Mouse (Mus musculus) stomach, embryonic 16.5 days (tissue): ENCODE data around the gene Tmcc2. TPM values are rescaled to one million over a fixed set of nuclear protein-coding genes. Genes with fewer than 3 reads are reported as not detected.
A peak's percentile ranks its signal among the peaks of the same experiment; 100 is the strongest.

Experiments used
- ATAC-seq: fragments of 200-750 bp; cut with Nextera tagmentation; 2 replicates; pipeline ENCODE4 v1.8.0; 2017; ENCODE audit warnings: moderate number of reproducible peaks, moderate TSS enrichment; ENCODE audit not compliant: insufficient read depth, low FRiP score
- H3K27ac ChIP-seq: fragments of 300-500 bp; sonication (generic); 2 replicates; pipeline ENCODE4 v1.5.1; 2014; ENCODE audit warnings: low read length
- H3K27me3 ChIP-seq: fragments of 300-500 bp; sonication (generic); 2 replicates; pipeline ENCODE4 v1.6.1; 2014; ENCODE audit warnings: low read length, control low read depth, mixed read lengths; ENCODE audit not compliant: control insufficient read depth, insufficient read depth
- H3K36me3 ChIP-seq: fragments of 300-500 bp; sonication (generic); 2 replicates; pipeline ENCODE4 v1.6.1; 2014; ENCODE audit warnings: low read length; ENCODE audit not compliant: control insufficient read depth, insufficient read depth
- H3K4me1 ChIP-seq: fragments of 300-500 bp; sonication (generic); 2 replicates; pipeline ENCODE4 v1.6.1; 2014; ENCODE audit warnings: low read length, control low read depth, mixed read lengths; ENCODE audit not compliant: control insufficient read depth, insufficient read depth
- H3K4me2 ChIP-seq: fragments of 300-500 bp; sonication (generic); 2 replicates; pipeline ENCODE4 v1.6.1; 2014; ENCODE audit warnings: low read depth, low read length, mixed read lengths
- H3K4me3 ChIP-seq: fragments of 300-500 bp; sonication (generic); replicated peaks from 2 replicates; pipeline ENCODE4 v1.5.1; 2014; ENCODE audit warnings: mild to moderate bottlenecking, low read length
- H3K9ac ChIP-seq: fragments of 300-500 bp; sonication (generic); 2 replicates; pipeline ENCODE4 v1.6.1; 2014; ENCODE audit warnings: low read length
- H3K9me3 ChIP-seq: fragments of 300-500 bp; sonication (generic); replicated peaks from 2 replicates; pipeline ENCODE4 v1.6.1; 2016; ENCODE audit warnings: low read length, control low read depth; ENCODE audit not compliant: control insufficient read depth
- WGBS: fragments of 180-500 bp; shearing (Covaris S2); extraction: QIAGEN DNeasy Blood & Tissue Kit; methylation state at CpG from one replicate; pipeline ENCODE4 v1.1.7; 2014; 5-methylcytosine and 5-hydroxymethylcytosine counted together
- polyA plus RNA-seq: library from polyadenylated mRNA; unstranded; fragments of >200 nt; fragmentation: Nextera tagmentation; extraction: Ambion mirVana; gene quantifications from 2 replicates; pipeline ENCODE4 v1.2.1, GENCODE M21; 2015

Gene Tmcc2
- polyA plus RNA-seq, 1 experiment from 2014 or later: 28.3 TPM

GRCm38 (mm10) chr1:132365645-132366044 lies 25.4 kb downstream of the Tmcc2 start:
- no peaks in the 10 kb centered on the region for H3K27me3 ChIP-seq
- 70% methylated on average over 4 of the region's 4 CpGs for WGBS

GRCm38 (mm10) chr1:132364896-132365557 lies 26.1 kb downstream of the Tmcc2 start:
- no peaks in the 10 kb centered on the region for H3K9me3 ChIP-seq
- WGBS: 80% methylated on average over 7 of the region's 7 CpGs
- no peak for ATAC-seq
- H3K4me2 ChIP-seq: no peak overlapping the region
- H3K4me3 ChIP-seq: no peak overlapping the region
- H3K36me3 ChIP-seq: peaks cover 10% of the 10 kb centered on the region; the same call in 1 of the 2 replicates
- H3K4me1 ChIP-seq: peaks cover 6% of the 10 kb centered on the region; the same call in 1 of the 2 replicates
- H3K9ac ChIP-seq: 0 out of 2 replicates have a peak overlapping the region, but pooled peaks have one; percentile 7
- no peaks in the 10 kb centered on the region for H3K27me3 ChIP-seq
- no peak overlapping the region for H3K27ac ChIP-seq

More at GRCm38 (mm10) chr1:132365645-132366044, 25.4 kb downstream of the Tmcc2 start:
- no peak for ATAC-seq
- no peak overlapping the region for H3K27ac ChIP-seq
- no peak overlapping the region for H3K4me3 ChIP-seq
- H3K4me2 ChIP-seq: no peak overlapping the region
- no peaks in the 10 kb centered on the region for H3K9me3 ChIP-seq
- H3K4me1 ChIP-seq: peaks cover 6% of the 10 kb centered on the region; the same call in 1 of the 2 replicates
- peaks cover 3% of the 10 kb centered on the region; the same call in 1 of the 2 replicates for H3K36me3 ChIP-seq
- H3K9ac ChIP-seq: no peak overlapping the region

GRCm38 (mm10) chr1:132364388-132364787 lies 26.7 kb downstream of the Tmcc2 start:
- no peak overlapping the region for H3K4me3 ChIP-seq
- H3K27me3 ChIP-seq: no peaks in the 10 kb centered on the region
- ATAC-seq: no peak
- no peak overlapping the region for H3K27ac ChIP-seq
- peaks cover 15% of the 10 kb centered on the region for H3K36me3 ChIP-seq
- peaks cover 6% of the 10 kb centered on the region; the same call in 1 of the 2 replicates for H3K4me1 ChIP-seq
- no peaks in the 10 kb centered on the region for H3K9me3 ChIP-seq
- H3K4me2 ChIP-seq: no peak overlapping the region
- no peak overlapping the region for H3K9ac ChIP-seq
- WGBS: 86% methylated on average over 3 of the region's 3 CpGs

GRCm38 (mm10) chr1:132361959-132362358 lies 29.1 kb downstream of the Tmcc2 start:
- no peak overlapping the region for H3K27ac ChIP-seq

GRCm38 (mm10) chr1:132356841-132357240 lies 34.2 kb downstream of the Tmcc2 start:
- Histone ChIP-seq H3K4me3 (no peak overlapping the region), H3K4me1 (no peaks in the 10 kb centered on the region), H3K36me3 (peaks cover 15% of the 10 kb centered on the region), H3K27ac (0 out of 2 replicates have a peak overlapping the region, but pooled peaks have one; percentile 15), H3K4me2 (no peak overlapping the region), H3K27me3 (no peaks in the 10 kb centered on the region), H3K9ac (no peak overlapping the region), H3K9me3 (no peaks in the 10 kb centered on the region)
- ATAC-seq: no peak
- WGBS: 70% methylated on average over 1 of the region's 1 CpGs

More at GRCm38 (mm10) chr1:132361959-132362358, 29.1 kb downstream of the Tmcc2 start:
- 74% methylated on average over 6 of the region's 6 CpGs for WGBS
- H3K27me3 ChIP-seq: no peaks in the 10 kb centered on the region
- no peaks in the 10 kb centered on the region for H3K4me1 ChIP-seq
- ATAC-seq: no peak
- no peak overlapping the region for H3K4me2 ChIP-seq
- no peak overlapping the region for H3K9ac ChIP-seq
- no peak overlapping the region for H3K4me3 ChIP-seq
- H3K36me3 ChIP-seq: peaks cover 15% of the 10 kb centered on the region
- no peaks in the 10 kb centered on the region for H3K9me3 ChIP-seq

- ATAC-seq: peak; percentile 34; the same call in 1 of the 2 replicates
- H3K9me3 ChIP-seq: no peaks in the 10 kb centered on the region
- H3K27me3 ChIP-seq: no peaks in the 10 kb centered on the region
- no peak overlapping the region for H3K9ac ChIP-seq
- WGBS: 1% methylated on average over 3 of the region's 3 CpGs
- no peak overlapping the region for H3K4me2 ChIP-seq
- H3K36me3 ChIP-seq: peaks cover 14% of the 10 kb centered on the region
- H3K4me1 ChIP-seq: no peaks in the 10 kb centered on the region
- H3K4me3 ChIP-seq: no peak overlapping the region
- H3K27ac ChIP-seq: no peak overlapping the region
Measured at GRCm38 (mm10) chr1:132355841-132356242, 35.2 kb downstream of the Tmcc2 start.

GRCm38 (mm10) chr1:132355162-132355601 lies 35.9 kb downstream of the Tmcc2 start:
- Histone ChIP-seq H3K9ac (no peak overlapping the region), H3K4me3 (no peak overlapping the region), H3K27me3 (no peaks in the 10 kb centered on the region), H3K36me3 (peaks cover 7% of the 10 kb centered on the region), H3K4me1 (no peaks in the 10 kb centered on the region), H3K27ac (no peak overlapping the region), H3K9me3 (no peaks in the 10 kb centered on the region), H3K4me2 (no peak overlapping the region)
- whole genome bisulfite sequencing: 62% methylated on average over 6 of the region's 6 CpGs
- ATAC-seq: no peak

GRCm38 (mm10) chr1:132354234-132354633 lies 36.8 kb downstream of the Tmcc2 start:
- H3K27me3 ChIP-seq: no peaks in the 10 kb centered on the region
- 59% methylated on average over 9 of the region's 9 CpGs for WGBS
- no peak overlapping the region for H3K9ac ChIP-seq
- H3K4me1 ChIP-seq: no peaks in the 10 kb centered on the region
- H3K4me2 ChIP-seq: no peak overlapping the region
- H3K36me3 ChIP-seq: no peaks in the 10 kb centered on the region
- H3K27ac ChIP-seq: 0 out of 2 replicates have a peak overlapping the region, but pooled peaks have one; percentile 7
- no peak for ATAC-seq
- no peak overlapping the region for H3K4me3 ChIP-seq
- no peaks in the 10 kb centered on the region for H3K9me3 ChIP-seq

- ATAC-seq: peak; percentile 45; the same call in 1 of the 2 replicates
- H3K4me3 ChIP-seq: no peak overlapping the region
- WGBS: 49% methylated on average over 5 of the region's 5 CpGs
- H3K36me3 ChIP-seq: no peaks in the 10 kb centered on the region
- peak overlapping the region; percentile 7; the same call in 1 of the 2 replicates for H3K27ac ChIP-seq
- no peak overlapping the region for H3K9ac ChIP-seq
- no peaks in the 10 kb centered on the region for H3K9me3 ChIP-seq
- H3K4me1 ChIP-seq: no peaks in the 10 kb centered on the region
- no peak overlapping the region for H3K4me2 ChIP-seq
- H3K27me3 ChIP-seq: no peaks in the 10 kb centered on the region
Measured at GRCm38 (mm10) chr1:132353389-132353788, 37.7 kb downstream of the Tmcc2 start.
